Mouse (Mus musculus): Measurements from ENCODE around the gene Coq10a.

Coq10a gene

DNA sequence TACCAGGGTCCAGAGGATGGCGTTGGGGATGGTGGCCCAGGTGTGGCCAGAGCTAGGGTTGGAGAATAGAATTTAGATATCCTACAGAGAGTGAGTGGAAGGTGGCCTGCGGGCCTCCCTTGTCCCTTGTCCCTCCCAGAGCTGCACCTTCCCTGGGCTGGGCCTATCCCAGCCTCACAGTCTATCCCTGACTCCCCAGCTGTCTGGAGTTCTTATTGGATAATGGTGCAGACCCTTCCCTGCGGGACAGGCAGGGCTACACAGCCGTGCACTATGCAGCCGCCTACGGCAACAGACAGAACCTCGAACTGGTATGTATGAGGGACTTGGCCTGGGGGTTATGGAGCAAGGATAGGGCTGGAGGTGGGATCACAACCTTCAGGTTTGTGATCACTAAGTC, 17.1 kb upstream of the Coq10a start:
- no peak for DNase-seq (ENCODE audit: low spot score in 2 of 2)

DNA sequence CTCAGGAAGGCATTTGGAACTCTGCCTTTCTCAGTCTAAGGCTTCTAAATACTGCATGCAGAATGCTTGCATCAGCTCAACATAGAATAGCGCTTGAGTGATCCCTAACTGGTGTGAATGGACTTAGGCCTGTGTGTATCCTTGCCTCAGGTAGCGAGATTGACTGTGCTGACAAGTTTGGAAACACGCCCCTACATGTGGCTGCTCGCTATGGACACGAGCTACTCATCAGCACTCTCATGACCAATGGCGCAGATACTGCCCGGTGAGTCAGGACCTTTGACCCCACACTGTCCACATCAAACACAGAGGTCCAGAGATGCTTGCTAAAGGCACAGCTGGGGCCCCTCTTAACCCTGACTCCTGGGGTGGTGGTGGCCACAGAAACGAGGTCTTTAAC, 13.7 kb upstream of the Coq10a start:
- DNase-seq (ENCODE audit: low spot score in 2 of 2), result no peak

DNA sequence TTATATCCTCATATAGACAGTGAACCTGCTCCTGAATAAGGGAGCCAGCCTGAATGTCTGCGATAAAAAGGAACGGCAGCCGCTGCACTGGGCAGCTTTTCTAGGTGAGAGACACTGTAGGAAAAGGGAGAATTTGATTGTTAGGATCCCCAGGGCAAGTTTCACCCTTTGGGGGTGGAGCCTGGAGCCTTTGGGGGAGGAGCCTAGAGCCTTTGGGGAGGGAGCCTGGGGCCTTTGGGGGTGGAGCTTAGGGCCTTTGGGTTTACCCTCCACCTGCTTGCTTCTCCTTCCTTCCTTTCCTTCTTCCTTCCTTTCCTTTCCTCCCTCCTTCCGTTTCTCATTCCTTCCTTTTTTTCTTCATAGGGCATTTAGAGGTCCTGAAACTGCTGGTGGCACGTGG, 11.8 kb upstream of the Coq10a start:
- no peak for DNase-seq (ENCODE audit: low spot score in 2 of 2)

DNA sequence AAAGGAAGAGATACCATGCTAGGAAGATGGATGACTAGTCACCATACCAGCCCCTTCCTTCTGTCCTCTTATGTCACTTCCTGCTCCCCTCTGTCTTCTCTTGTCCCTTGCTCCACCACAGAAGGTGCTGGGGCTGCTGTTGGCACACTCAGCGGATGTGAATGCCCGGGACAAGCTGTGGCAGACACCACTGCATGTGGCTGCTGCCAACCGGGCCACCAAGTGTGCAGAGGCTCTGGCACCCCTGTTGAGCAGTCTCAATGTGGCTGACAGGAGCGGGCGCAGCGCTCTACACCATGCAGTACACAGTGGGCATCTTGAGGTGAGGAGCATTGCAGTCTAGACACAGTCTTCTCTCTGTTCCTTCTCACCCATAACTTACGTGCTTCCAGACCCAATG, 10.5 kb upstream of the Coq10a start:
- no peak for DNase-seq (ENCODE audit: low spot score in 2 of 2)

DNA sequence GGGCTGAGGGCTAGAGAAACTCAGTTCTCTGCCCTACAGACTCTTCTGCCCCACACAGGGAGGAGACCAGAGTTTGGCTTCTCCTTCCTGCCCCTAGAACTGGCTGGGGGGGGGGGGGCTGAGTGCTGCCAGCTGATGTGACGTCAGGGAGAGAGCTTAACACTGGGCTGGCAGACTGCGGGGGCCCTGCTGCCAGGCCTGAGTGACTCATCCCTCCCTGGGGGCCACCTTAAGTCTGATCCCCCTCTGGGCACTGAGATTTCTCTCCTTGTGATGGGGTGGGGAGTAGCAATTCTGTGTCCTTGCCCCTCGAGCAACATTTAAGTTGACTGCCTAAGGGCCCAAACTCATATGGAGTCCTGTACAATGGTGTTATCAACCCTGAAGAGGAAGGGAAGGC, 9.7 kb upstream of the Coq10a start:
- DNase-seq (ENCODE audit: low spot score in 2 of 2), result no peak

DNA sequence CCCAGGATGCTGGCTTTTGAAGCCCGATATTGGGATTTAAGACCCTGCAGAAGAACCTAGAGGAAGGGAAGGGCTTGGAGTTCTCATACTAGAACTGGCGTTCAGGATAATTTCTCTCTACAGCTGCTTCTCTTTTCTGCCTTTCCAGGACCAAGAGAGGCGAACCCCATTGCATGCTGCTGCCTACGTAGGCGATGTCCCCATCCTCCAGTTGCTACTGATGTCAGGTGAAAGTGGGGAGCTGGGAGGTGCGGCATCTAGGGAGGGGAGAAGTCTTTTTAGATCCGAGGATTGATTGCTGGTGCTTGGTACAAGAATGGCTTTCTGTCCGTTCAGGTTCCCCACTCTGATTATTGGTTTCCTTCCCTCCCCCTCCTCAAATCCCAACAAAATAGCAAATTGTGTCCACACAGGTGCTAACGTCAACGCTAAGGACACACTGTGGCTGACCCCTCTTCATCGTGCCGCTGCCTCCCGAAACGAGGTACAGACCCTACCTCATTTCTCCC, 9.2 kb upstream of the Coq10a start:
- no peak for DNase-seq (ENCODE audit: low spot score in 2 of 2)

DNA sequence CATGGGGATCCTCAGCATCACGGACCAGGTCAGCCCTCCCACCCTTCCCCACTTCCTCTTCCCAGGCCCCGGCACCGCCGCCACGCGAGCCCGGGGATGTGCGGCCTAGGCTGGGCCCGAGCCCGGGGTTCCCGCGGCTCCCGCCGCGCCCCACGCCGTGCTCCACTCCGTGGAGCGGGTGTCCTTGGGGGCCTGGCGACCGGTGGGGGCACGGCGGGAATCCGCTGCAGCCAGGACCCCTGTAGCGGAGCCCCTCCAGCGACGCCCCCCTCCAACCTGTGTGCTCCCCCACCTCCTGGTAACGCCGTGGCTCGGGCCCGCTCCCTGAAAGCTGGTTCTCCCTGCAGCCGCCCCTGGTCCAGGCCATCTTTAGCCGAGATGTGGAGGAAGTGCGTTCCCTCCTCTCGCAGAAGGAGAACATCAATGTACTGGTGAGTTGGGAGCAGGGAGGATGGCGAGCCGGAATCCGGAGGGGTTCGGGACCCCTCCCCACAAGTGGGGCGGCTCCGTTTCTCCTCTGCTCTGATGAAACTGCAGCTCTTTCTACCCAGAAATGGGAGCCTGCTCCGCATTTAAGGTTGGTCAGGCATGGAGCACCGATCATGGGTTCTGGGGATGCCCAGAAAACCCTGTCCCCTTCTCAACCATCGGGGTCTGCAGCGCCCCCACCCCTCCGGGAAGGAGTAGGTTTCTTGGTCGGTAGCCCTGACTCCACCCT, 8.6 kb upstream of the Coq10a start:
- peak; percentile 26 to 28 for DNase-seq (ENCODE audit: low spot score in 2 of 2)

DNA sequence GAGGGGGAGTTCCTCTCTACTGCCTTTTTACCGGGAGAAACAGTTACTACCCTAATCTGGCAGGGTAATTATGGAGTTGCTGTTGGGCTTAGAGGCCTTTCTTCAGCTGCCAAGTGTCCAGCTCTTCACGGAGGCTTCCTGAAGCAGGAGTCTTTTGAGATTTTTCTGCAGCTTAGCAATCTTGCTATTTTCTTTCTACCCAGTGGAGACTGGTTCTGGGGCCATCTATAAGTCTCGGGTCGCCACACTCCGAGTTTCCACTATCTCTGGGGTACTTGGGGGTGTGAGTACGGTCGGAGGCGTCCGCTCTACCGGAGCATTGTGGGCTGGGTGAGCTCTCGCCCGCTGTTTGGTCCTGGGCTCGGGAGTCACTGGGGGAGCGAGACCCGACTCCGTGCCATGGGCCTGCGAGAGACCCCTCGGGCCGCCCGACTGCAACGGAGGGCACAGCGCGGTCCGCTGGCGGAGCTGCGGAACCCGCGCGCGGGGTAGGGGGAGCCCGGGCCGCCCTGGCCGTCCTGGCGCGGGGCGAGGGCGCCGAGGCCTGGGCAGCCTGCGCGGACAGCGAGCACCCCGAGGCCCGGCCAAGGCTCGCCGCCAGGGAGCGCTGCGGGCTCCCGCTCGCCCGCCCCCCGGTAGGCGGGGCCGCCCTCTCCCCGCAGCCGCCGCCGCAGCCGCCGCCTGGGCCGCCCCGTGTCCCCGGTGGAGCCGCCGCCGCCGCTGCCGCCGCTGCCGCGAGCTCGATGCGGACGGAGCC, 7.8 kb upstream of the Coq10a start, which contains the start of gene Ankrd52:
Gene Ankrd52, plus strand, starts transcription at position 661 of the 757 bp plus-strand sequence.
- DNase-seq (ENCODE audit: low spot score in 2 of 2), result peak; percentile 84 to 85

DNA sequence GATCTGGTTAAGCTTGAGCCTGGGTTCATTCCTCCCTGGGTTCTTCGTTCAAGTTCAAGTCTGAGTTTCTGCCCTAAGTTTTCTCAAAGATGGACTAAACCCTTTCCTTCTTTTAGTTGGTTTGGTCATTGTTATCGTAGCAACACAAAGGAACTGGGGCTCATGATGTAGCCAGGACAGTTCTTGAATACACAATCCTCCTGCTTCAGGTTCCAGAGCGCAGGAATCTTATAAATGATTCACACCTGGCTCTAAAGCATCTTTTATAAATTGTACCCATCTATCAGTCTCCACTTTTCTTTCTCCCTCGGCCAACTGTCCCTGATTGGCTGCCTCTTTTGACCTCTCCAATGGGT, 7.3 kb upstream of the Coq10a start:
- DNase-seq (ENCODE audit: low spot score in 2 of 2), result no peak

DNA sequence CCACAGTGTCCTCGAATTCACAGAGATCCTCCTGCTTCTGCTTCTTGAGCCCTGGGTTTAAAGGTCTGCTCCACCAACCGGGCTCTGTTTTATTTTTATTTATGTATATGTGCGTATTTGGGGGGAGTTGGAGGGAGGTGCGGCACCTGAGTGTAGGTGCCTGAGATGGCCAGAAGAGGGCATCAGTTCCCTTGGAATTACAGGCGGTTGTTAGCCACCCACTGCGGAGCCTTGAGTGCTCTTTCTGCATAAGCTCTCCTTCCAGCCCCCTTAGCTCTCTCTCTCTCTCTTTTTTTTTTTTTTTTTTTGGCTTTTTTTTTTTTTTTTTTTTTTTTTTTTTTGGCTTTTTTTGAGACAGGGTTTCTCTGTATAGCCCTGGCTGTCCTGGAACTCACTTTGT, 5.6 kb upstream of the Coq10a start:
- DNase-seq (ENCODE audit: low spot score in 2 of 2), result no peak

DNA sequence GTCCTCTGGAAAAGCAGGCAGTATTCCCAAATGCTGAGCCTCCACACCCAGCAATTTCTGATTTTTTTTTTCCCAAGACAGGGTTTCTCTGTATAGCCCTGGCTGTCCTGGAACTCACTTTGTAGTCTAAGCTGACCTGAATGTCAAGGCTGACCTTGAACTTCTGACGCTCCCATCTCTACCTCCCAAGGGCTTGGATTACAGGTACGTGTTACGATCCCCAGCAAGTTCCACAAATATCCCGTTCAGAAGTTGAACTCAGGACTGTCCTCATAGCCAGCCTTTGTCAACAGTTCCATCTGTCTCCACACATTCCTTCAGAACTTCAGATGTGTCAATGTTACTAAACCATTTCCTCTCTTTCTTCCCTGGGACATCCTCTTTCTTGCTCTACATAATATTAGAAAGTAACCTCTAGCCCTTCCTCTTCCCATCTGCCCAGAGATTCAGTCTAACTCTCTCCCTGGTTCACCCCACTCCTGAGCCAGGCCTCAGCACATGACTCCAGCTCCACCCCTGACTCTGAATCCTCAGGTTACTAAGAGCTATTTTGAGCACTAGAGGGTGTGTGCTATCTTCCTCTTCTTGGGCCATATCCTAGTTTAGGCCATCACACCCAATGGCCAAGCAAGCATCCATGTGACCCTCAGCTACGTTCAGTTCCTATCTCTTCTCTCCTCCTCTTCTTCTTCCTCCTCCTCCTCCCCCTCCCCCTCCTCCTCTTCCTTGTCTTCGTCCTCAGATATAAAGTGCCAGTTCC, 4.4 kb upstream of the Coq10a start:
- no peak for DNase-seq (ENCODE audit: low spot score in 2 of 2)

DNA sequence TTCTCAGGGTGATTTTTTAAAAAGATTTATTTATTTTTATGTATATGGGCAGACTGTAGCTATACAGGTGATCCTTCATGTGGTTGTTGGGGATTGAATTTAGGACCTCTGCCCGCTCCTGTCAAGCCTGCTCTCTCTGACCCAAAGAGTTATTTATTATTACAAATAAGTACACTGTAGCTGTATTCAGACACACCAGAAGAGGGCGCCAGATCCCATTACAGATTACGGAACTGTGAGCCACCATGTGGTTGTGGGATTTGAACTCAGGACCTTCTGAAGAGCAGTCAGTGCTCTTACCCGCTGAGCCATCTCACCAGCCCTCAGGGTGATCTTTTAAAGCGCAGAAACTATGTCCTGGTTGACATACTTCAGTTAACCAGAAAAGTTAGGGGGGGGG, 3.3 kb upstream of the Coq10a start:
- DNase-seq (ENCODE audit: low spot score in 2 of 2), result no peak

DNA sequence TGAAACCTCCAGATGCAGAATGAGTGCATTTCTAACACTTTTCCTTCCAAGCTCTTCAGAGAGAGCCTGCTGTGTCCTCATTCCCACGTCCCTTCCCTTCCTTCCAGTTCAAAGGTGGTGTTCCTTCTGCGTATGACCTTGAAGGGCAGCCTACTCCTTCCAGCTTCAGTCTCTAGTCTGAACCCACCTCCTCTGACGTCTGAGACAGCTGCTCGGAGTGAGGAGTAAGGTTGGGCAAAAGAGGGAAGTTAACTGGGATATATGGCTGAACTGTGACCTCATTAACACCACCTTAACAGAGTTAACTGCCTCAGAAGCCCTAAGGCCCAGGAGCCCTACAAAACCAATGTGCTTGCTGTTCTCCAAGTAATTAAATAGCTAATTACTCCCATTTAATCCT, 1.8 kb upstream of the Coq10a start:
- no peak for DNase-seq (ENCODE audit: low spot score in 2 of 2)

DNA sequence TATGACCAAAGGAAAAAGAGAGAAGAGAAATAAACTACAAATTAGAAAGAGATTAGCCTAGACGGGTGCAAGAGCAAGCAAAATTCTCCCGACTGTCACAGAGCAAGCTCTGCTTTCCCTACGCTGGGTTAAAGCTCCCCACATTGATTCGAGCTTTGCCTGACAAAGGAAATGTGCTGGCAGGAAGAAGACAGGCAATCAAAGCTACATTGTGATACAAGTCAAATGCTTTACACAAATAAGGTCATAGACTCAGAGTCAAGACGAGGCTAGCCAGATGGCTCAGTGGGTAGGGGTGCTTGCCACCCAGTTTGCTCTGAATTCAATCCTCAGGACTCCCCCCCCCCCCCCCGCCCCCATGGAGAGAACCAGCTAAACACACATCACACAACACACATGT, 1.2 kb upstream of the Coq10a start:
- no peak for DNase-seq (ENCODE audit: low spot score in 2 of 2)

DNA sequence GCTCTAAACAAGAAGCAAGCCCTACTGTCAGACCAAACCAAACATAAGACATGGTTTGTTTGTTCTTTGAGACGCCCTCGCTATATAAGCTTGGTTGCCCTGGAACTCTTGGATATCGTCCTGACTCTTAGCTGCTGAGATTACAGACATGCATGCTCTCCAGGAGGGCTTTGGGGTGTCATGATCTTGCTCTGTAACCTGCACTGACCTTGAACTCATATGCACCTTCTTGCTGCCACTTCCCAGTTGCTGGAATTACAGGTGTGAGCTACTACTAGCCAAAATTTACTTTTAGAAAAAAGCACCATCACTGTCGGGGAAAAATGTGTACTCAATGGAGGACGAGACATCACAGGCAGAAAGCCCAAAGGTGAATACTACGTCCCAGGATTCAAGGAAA, 802 bp upstream of the Coq10a start:
- no peak for DNase-seq (ENCODE audit: low spot score in 2 of 2)

DNA sequence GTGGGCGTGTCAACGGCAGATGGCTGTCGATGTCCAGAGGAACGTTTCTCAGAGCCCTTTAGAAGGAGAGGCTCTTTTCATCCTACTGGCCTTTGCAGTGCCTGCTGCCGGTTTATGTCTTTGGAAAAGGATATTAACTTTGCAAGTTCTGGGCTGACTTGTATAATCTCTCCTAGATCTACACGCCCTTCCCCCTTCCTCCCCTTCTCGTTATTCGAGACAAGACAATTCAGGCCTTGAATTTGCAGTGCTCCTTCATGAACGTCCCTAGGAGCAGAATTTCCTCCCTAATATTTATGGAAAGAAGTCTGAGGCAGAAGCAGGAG, 384 bp upstream of the Coq10a start:
- no peak for DNase-seq (ENCODE audit: low spot score in 2 of 2)

DNA sequence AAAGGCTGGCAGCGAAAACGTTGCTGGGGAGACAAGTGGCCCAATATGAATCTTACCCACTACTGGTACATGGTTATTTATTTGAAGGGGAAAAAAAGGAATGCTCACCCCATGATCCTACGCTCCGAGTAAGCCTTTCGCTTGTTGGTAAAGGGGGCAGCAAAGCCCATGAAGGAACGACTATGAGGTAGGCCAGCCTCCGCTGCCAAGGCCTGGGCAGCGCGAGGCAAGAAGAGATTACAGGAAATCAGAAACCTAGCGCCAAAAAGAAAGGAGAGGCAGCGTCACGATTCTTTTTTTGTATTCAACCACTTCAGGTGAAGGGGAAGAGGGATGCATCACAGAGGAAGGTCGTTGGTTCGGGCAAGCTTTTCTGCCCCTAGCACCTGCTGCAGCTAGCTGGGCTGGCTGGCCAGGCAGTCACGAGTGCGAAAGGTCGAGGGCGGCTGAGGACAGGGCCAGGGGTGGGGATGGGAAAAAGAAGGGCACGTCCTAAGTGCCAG, 847 bp downstream of the Coq10a start:
- no peak for DNase-seq (ENCODE audit: low spot score in 2 of 2)

DNA sequence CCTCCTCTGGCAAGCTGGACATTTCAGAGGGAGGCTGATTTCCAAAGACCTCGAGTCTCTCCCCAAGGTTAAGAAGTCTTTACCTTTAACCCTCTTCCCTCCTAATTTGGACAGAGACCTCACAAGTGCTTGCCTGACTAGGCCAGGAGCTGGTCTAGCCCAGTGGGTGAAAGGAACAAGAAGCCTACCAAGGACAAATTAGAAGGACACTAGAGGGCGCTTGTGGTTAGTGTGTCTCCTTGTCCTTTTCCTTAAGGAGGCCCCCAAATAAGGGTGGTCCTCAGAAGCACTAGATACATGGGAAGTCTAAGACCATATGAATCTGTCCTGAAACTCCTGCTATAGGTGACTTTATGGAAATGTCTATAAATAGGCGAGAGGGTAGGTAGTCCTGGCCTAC, 6.2 kb downstream of the Coq10a start:
- DNase-seq (ENCODE audit: low spot score in 2 of 2), result no peak

DNA sequence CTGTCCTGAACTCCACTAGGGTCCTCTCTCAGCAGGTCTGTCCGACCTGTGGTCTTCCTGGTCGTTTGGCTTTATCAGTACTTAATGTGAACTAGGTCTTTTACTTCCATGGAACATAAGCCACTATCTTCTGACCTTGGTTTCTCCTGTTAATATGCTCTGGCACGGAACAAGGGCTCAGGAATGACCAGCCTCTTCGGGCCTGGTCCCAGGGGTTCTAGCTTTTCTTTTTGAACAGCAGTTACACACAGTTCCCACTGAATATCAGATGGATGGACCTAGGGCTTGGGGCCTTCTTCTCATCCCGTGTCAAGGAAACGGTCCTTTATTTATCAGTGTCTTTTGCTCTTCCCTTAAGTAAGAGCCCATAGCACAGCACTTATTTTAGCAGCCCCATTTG, 7.0 kb downstream of the Coq10a start:
- DNase-seq (ENCODE audit: low spot score in 2 of 2), result no peak

DNA sequence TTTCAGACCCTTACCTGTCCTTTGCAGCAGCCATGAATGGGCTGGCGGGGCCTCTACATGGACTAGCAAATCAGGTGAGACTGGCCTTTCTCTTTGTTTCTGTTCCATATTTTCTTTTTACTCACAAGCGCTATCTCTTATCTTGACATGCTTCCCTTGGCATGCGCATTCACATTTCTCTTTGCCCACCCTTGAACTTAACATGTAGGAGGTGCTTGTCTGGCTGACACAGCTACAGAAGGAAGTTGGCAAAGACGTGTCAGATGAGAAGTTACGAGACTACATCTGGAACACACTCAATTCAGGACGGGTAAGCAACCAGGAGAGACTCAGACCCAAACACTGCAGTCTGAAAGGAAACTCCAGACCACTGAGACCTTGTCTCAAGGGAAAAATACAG, 9.6 kb downstream of the Coq10a start:
- no peak for DNase-seq (ENCODE audit: low spot score in 2 of 2)

DNA sequence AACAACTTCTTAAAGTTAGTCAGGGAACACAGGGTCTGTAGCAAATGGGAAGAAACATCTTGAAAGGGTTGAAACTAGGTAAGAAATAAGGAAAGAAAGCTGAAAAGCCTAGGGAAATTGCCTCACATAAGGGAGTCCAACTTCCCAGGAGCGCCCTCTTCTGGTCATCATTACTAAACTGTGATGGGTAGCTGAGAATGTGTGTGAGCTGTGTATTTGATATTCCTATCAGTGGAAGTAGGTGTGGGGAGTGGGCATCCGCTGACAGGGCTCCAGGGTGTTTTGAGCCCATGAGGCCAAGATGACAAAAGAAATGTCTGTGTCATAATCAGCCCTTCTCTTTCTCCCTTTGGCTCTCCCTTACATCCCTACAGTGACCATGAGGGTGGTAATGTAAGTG, 10.0 kb downstream of the Coq10a start:
- peak; percentile 23 to 42 for DNase-seq (ENCODE audit: low spot score in 2 of 2)

DNA sequence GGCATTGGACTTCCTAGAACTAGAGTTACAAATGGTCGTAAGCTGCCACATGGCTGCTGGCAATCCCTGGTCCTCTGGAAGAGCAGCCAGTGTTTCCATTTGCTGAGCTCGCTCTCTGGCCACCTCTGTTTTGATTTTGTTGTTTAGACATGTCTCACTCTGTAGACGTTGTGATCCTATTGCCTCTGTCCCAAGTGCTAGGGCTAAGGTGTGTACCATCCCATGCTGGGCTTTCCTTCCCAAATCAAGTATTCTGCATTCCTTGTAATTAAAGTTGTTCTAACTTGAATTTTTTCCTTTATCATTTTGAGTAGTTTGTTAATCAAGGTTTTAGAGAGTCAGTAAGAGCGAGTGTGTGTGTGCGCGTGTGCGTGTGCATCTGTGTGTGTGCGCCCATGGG, 21.3 kb downstream of the Coq10a start:
- no peak for DNase-seq (ENCODE audit: low spot score in 2 of 2)

Measured in urinary bladder, postnatal 36 days (tissue).